Mouse (Mus musculus) midbrain, embryonic 11.5 days (tissue): Measurements from ENCODE around the gene St6galnac3. TPM values are rescaled to one million over a fixed set of nuclear protein-coding genes. Genes with fewer than 3 reads are reported as not detected.
A peak's percentile ranks its signal among the peaks of the same experiment; 100 is the strongest.

Experiments used
- ATAC-seq: fragments of 200-750 bp; cut with Nextera tagmentation; 2 replicates; pipeline ENCODE4 v1.8.0; 2017; ENCODE audit warnings: moderate TSS enrichment, moderate library complexity; ENCODE audit not compliant: low FRiP score
- DNase-seq: peaks from one replicate; pipeline ENCODE4 v3.0.0; 2015; ENCODE audit warnings: low spot score; ENCODE audit errors: missing footprints
- H3K27ac ChIP-seq: fragments of 300-500 bp; sonication (generic); 2 replicates; pipeline ENCODE4 v1.5.1; 2014; ENCODE audit warnings: low read depth, low read length
- H3K27me3 ChIP-seq: fragments of 300-500 bp; sonication (generic); 2 replicates; pipeline ENCODE4 v1.6.1; 2014; ENCODE audit warnings: mild to moderate bottlenecking, low read length, moderate library complexity, mixed read lengths; ENCODE audit not compliant: control insufficient read depth, insufficient read depth
- H3K36me3 ChIP-seq: fragments of 300-500 bp; sonication (generic); 2 replicates; pipeline ENCODE4 v1.6.1; 2014; ENCODE audit warnings: mild to moderate bottlenecking, low read length, moderate library complexity, mixed read lengths; ENCODE audit not compliant: control insufficient read depth, insufficient read depth
- H3K4me1 ChIP-seq: fragments of 300-500 bp; sonication (generic); 2 replicates; pipeline ENCODE4 v1.6.1; 2014; ENCODE audit warnings: low read length; ENCODE audit not compliant: control insufficient read depth, insufficient read depth
- H3K4me2 ChIP-seq: fragments of 300-500 bp; sonication (generic); 2 replicates; pipeline ENCODE4 v1.6.1; 2014; ENCODE audit warnings: mild to moderate bottlenecking, moderate library complexity
- H3K4me3 ChIP-seq: fragments of 300-500 bp; sonication (generic); 2 replicates; pipeline ENCODE4 v1.5.1; 2014; ENCODE audit warnings: low read depth, low read length
- H3K9ac ChIP-seq: fragments of 300-500 bp; sonication (generic); 2 replicates; pipeline ENCODE4 v1.6.1; 2014; ENCODE audit warnings: low read length
- H3K9me3 ChIP-seq: fragments of 300-500 bp; sonication (generic); 2 replicates; pipeline ENCODE4 v1.6.1; 2016; ENCODE audit warnings: low read length; ENCODE audit not compliant: control insufficient read depth
- WGBS: fragments of 180-500 bp; shearing (Covaris S2); extraction: QIAGEN DNeasy Blood & Tissue Kit; methylation state at CpG from one replicate; pipeline ENCODE4 v1.1.7; 2014; 5-methylcytosine and 5-hydroxymethylcytosine counted together
- polyA plus RNA-seq: library from polyadenylated mRNA; unstranded; fragments of >200 nt; fragmentation: Nextera tagmentation; extraction: Ambion mirVana; gene quantifications from 2 replicates; pipeline ENCODE4 v1.2.1, GENCODE M21; 2014

The St6galnac3 gene
- polyA plus RNA-seq, 1 experiment from 2014 or later = 35.7 TPM

DNA sequence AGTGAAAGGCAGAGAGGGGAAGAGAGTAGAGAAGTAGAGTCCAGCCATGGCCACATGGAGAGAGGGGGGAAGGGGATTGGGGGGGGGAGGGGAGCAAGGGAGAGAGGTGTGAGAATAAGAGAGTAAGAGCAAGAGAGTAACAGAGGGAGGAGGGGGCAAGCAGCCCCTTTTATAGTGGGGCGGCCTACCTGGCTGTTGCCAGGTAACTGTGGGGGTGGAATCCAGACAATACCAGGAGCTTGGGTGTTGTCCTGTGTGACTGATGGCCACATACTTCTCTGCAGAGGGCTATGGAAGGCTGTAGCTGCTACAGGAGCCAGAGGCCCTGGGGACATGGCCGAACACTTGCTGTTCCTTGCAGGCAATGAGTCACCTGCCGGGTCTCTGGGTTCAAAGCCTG is 360.6 kb downstream of the St6galnac3 start:
- Histone ChIP-seq H3K9ac (no peak overlapping the region), H3K4me2 (no peak overlapping the region), H3K36me3 (no peaks in the 10 kb centered on the region), H3K4me3 (no peak overlapping the region), H3K27ac (no peak overlapping the region), H3K9me3 (no peaks in the 10 kb centered on the region), H3K4me1 (no peaks in the 10 kb centered on the region), H3K27me3 (no peaks in the 10 kb centered on the region)
- WGBS = 94% methylated on average over 3 of the region's 3 CpGs
- DNase-seq (peak; percentile 26), ATAC-seq (no peak)

DNA sequence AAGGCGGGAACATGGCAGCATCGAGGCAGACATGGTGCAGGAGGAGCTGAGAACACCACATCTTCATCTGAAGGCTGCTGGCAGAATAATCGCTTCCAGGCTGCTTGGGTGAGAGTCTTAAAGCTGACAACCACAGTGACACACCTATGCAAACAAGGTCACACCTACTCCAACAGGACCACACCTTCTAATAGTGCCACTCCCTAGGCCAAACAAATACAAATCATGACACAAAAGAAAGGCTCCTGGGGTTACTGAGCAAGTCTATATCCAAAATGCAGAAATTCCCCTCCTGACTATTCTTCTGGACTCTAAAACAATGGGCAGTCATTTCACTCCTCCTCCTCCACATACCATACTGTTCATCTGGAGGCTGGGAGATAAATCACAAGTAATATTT is 365.0 kb downstream of the St6galnac3 start:
- WGBS = 89% methylated on average over 3 of the region's 3 CpGs
- no peaks in the 10 kb centered on the region for H3K9me3 ChIP-seq
- H3K4me3 ChIP-seq = no peak overlapping the region
- no peak overlapping the region for H3K9ac ChIP-seq
- DNase-seq (peak; percentile 57), ATAC-seq (no peak)
- H3K4me1 ChIP-seq = no peaks in the 10 kb centered on the region
- no peak overlapping the region for H3K4me2 ChIP-seq
- H3K36me3 ChIP-seq = no peaks in the 10 kb centered on the region
- no peak overlapping the region for H3K27ac ChIP-seq
- H3K27me3 ChIP-seq = no peaks in the 10 kb centered on the region

- Histone ChIP-seq H3K4me1 (peaks cover 6% of the 10 kb centered on the region; the same call in 1 of the 2 replicates), H3K27ac (no peak overlapping the region), H3K4me2 (no peak overlapping the region), H3K9me3 (no peaks in the 10 kb centered on the region), H3K4me3 (no peak overlapping the region), H3K27me3 (no peaks in the 10 kb centered on the region), H3K9ac (no peak overlapping the region), H3K36me3 (no peaks in the 10 kb centered on the region)
- WGBS = 53% methylated on average over 1 of the region's 1 CpGs
- ATAC-seq (no peak), DNase-seq (peak; percentile 61)
Observed at GRCm38 (mm10) chr3:153356071-153356470, 368.9 kb downstream of the St6galnac3 start.

GRCm38 (mm10) chr3:153354988-153355297 is 370.0 kb downstream of the St6galnac3 start:
- ATAC-seq (no peak), DNase-seq (peak; percentile 74)
- 87% methylated on average over 3 of the region's 3 CpGs for WGBS
- Histone ChIP-seq H3K27ac (no peak overlapping the region), H3K4me2 (no peak overlapping the region), H3K9ac (no peak overlapping the region), H3K4me1 (peaks cover 10% of the 10 kb centered on the region), H3K9me3 (no peaks in the 10 kb centered on the region), H3K36me3 (no peaks in the 10 kb centered on the region), H3K4me3 (no peak overlapping the region), H3K27me3 (no peaks in the 10 kb centered on the region)

DNA sequence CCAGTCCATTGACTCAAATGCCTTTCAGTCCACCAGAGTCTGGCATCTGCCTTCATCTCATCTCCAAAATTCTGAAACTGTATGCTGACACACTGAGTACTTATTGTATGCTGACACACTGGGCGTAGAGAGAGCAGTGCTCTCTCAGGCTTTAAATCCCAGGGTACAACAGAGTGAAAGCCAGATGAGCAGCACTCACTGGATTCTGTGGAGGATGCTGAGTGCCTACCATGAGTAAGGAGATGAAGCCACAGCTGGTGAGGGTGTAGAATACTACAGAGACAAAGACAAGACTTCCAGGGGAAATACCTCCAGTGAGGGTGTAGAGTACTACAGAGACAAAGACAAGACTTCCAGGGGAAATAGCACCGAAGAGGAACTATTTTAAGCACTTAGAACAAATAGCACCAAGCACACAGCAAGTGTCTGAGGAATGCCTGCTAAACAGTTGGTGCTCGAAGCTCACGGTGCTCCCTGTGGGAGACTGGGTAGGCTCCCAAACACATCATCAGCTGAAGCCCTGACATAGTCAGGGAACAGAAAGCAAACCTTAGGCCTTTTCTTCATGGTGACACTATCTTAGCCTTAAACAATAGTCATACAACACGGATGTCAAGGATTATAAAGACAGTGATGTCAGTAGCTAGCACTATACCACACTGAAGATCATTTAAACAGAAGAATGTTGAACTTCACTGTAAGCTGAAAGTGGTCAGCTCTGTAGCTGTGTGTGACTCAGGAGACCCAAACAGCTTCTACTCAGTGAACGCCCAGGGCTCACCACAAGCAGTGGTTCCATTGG is 370.6 kb downstream of the St6galnac3 start:
- H3K9me3 ChIP-seq = no peaks in the 10 kb centered on the region
- H3K36me3 ChIP-seq = no peaks in the 10 kb centered on the region
- peak; percentile 67 for DNase-seq
- H3K4me3 ChIP-seq = no peak overlapping the region
- 83% methylated on average over 6 of the region's 6 CpGs for WGBS
- H3K4me1 ChIP-seq = peaks cover 10% of the 10 kb centered on the region
- H3K4me2 ChIP-seq = no peak overlapping the region
- no peak overlapping the region for H3K9ac ChIP-seq
- H3K27ac ChIP-seq = no peak overlapping the region
- no peaks in the 10 kb centered on the region for H3K27me3 ChIP-seq
- no peak for ATAC-seq

DNA sequence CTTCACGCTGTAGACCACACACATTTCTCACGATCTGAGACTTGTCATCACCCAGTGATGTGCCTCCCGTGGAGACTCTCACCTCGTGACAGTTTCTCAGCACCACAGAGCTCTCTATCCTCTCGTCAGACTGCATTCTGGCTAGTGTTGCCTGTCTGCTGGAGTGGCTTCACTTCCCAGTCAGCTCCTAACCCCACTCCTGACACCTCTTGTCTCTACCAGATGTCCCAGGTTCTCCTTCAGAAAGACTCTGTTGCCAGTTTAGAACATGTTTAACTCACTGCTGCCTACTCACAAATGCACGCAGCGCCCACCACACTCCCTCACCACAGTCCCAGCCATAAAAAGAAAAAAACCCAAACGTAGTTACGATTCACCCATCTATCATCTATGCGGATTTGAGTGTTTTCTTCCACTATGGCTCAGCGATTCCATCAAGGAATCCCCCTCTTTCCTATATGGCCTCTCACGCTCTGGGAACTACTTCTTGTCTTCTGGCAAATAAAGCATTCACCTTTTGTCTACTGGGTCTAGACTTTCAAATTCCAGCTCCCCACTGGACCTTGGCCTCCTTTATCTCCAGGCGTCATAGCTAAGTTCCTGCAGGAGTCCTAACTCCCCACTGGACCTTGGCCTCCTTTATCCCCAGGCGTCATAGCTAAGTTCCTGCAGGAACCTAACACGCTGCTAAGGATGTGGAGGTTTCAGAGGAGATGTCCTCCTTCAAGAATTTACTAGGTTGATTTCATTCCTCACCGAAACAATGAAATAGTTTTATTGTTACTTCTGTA is 371.5 kb downstream of the St6galnac3 start:
- DNase-seq (peak; percentile 47), ATAC-seq (no peak)
- H3K27ac ChIP-seq = no peak overlapping the region

DNA sequence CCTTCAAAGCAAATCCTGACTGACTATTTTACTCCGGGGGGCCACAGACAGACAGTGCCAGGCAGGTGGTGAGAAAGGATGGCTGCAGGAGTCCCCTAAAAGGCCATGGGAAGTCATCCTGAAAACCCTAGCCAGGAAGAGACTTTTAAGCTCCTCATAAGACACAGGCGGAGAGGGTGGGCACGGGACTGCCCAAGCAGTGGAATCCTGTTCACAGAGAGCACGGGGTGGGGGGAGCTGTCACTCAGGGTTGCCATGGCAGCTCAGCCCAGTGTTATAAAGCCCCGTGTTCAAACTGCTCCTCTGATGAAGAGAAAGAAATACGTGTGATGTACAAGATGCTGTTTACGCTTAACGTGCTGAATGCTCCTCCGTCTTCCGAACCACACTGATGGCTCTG is 375.0 kb downstream of the St6galnac3 start:
- no peaks in the 10 kb centered on the region for H3K9me3 ChIP-seq
- H3K4me2 ChIP-seq = no peak overlapping the region
- no peak overlapping the region for H3K27ac ChIP-seq
- H3K9ac ChIP-seq = no peak overlapping the region
- H3K27me3 ChIP-seq = no peaks in the 10 kb centered on the region
- no peak overlapping the region for H3K4me3 ChIP-seq
- DNase-seq (no peak), ATAC-seq (peak; percentile 88)
- 49% methylated on average over 10 of the region's 10 CpGs for WGBS
- H3K36me3 ChIP-seq = no peaks in the 10 kb centered on the region
- H3K4me1 ChIP-seq = peaks cover 10% of the 10 kb centered on the region

More for the DNA sequence above, 371.5 kb downstream of the St6galnac3 start:
- H3K36me3 ChIP-seq = no peaks in the 10 kb centered on the region
- H3K9me3 ChIP-seq = no peaks in the 10 kb centered on the region
- peaks cover 10% of the 10 kb centered on the region for H3K4me1 ChIP-seq
- no peak overlapping the region for H3K4me2 ChIP-seq
- WGBS = 91% methylated on average over 16 of the region's 16 CpGs
- no peak overlapping the region for H3K4me3 ChIP-seq
- H3K9ac ChIP-seq = no peak overlapping the region
- no peaks in the 10 kb centered on the region for H3K27me3 ChIP-seq

GRCm38 (mm10) chr3:153348797-153349465 is 376.0 kb downstream of the St6galnac3 start:
- DNase-seq (no peak), ATAC-seq (0 out of 2 replicates have a peak, but pooled peaks have one; percentile 12)
- H3K36me3 ChIP-seq = no peaks in the 10 kb centered on the region
- H3K4me3 ChIP-seq = no peak overlapping the region
- H3K9me3 ChIP-seq = no peaks in the 10 kb centered on the region
- H3K27me3 ChIP-seq = no peaks in the 10 kb centered on the region
- no peak overlapping the region for H3K27ac ChIP-seq
- 95% methylated on average over 7 of the region's 9 CpGs for WGBS
- no peak overlapping the region for H3K4me2 ChIP-seq
- H3K9ac ChIP-seq = no peak overlapping the region
- H3K4me1 ChIP-seq = peaks cover 10% of the 10 kb centered on the region

GRCm38 (mm10) chr3:153344979-153345378 is 380.0 kb downstream of the St6galnac3 start:
- Histone ChIP-seq H3K4me2 (no peak overlapping the region), H3K27ac (no peak overlapping the region), H3K27me3 (no peaks in the 10 kb centered on the region), H3K4me1 (peaks cover under 1% of the 10 kb centered on the region; the same call in 1 of the 2 replicates), H3K9ac (no peak overlapping the region), H3K9me3 (no peaks in the 10 kb centered on the region), H3K4me3 (no peak overlapping the region), H3K36me3 (no peaks in the 10 kb centered on the region)
- no peak for ATAC-seq
- WGBS = 73% methylated on average over 5 of the region's 5 CpGs
- no peak for DNase-seq
